Mouse (Mus musculus) megakaryocyte, embryonic 14.5 days (primary cell): ENCODE results near the gene Iqce.

Source experiments
- FLI1 ChIP-seq: IDR thresholded peaks from 2 replicates; pipeline ENCODE4 v1.6.1; 2012; ENCODE audit warnings: low read length, inconsistent platforms, mixed read lengths
- GATA1 ChIP-seq: IDR thresholded peaks from 3 replicates; pipeline ENCODE4 v1.6.1; 2012; ENCODE audit warnings: mixed read lengths, low read length, inconsistent platforms, borderline replicate concordance

DNA sequence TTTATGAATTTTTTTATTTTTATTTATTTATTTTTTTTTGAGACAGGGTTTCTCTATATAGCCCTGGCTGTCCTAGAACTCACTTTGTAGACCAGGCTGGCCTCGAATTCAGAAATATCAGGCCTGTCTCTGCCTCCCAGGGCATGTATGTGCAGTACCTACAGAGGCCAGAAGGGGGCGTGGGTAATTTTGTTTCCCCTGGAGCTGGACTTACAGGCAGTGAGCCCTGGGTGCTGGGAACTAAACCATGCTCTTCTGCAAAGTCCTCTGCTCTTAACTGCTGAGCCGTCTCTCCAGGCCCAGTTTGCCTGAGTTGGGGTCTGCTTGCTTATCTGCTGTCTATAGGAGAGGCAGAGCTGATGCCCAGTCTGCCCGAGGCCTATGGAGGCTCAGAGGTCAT, 30.0 kb upstream of the Iqce start:
- TF ChIP-seq GATA1 (no peak), FLI1 (no peak)
